Mouse (Mus musculus): Measurements from ENCODE around the gene Klf11. TPM values are rescaled to one million over a fixed set of nuclear protein-coding genes. Genes with fewer than 3 reads are reported as not detected.
A peak's percentile ranks its signal among the peaks of the same experiment; 100 is the strongest.

The Klf11 gene
- polyA plus RNA-seq, 1 experiment from 2014 or later = 15.4 TPM

DNA sequence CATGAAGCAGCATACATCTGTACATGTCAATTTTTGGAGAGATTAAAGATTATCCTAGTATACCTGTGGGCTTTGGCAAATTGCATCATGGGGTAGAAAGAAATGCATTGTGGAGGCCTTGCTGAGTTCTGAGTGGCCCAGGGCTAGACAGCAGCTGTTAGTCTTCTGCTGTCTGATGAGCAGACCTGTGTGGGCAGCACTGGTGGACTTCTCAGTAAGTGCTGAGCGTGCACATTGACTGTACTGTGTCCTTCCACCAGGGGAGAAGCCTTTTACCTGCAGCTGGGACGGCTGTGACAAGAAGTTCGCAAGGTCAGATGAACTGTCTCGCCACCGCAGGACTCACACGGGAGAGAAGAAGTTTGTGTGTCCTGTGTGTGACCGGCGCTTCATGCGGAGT, 8.8 kb downstream of the Klf11 start:
- no peak overlapping the region for H3K4me3 ChIP-seq (replicated peaks; ENCODE audit: low read depth, low read length)
- DNase-seq (ENCODE audit: low spot score) (no peak), ATAC-seq (replicated peaks; ENCODE audit: low FRiP score, low read depth) (0 out of 2 replicates have a peak, but pooled peaks have one; percentile 52)
- H3K27me3 ChIP-seq (ENCODE audit: insufficient read depth, low read length) = no peaks in the 10 kb centered on the region
- no peak overlapping the region for H3K27ac ChIP-seq
- H3K36me3 ChIP-seq (ENCODE audit: insufficient read depth, low read length) = peaks cover 60% of the 10 kb centered on the region
- no peak overlapping the region for H3K4me2 ChIP-seq (ENCODE audit: low read length)
- 79% methylated on average over 9 of the region's 9 CpGs for WGBS
- no peaks in the 10 kb centered on the region for H3K4me1 ChIP-seq (replicated peaks; ENCODE audit: insufficient read depth, low read length)
- no peaks in the 10 kb centered on the region for H3K9me3 ChIP-seq (replicated peaks; ENCODE audit: low read length)
- no peak overlapping the region for H3K9ac ChIP-seq (ENCODE audit: low read depth, low read length)
- no peak for TF ChIP-seq CTCF (IDR thresholded peaks at IDR 0.05; ENCODE audit: low read depth)

DNA sequence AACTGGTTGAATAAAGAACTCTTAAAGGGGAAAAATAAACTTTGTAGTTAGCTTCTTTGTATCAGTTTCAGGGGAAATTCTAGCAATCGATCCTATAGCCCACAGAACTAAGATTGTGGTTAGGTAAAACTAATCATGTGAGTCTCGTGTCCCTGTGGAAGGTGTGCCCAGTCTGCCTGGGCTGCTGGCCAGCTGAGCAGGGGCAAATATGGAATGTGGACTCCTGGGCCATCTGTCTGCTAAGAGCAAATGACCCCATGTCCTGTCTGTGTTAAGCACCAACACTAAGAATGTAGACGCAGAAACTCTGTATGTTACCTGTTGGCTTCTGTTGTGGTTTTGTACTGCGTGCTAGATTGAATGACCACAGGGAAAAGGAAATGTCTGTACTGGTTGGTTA, 10.0 kb downstream of the Klf11 start:
- TF ChIP-seq CTCF (IDR thresholded peaks at IDR 0.05; ENCODE audit: low read depth) = no peak
- no peak overlapping the region for H3K4me2 ChIP-seq (ENCODE audit: low read length)

DNA sequence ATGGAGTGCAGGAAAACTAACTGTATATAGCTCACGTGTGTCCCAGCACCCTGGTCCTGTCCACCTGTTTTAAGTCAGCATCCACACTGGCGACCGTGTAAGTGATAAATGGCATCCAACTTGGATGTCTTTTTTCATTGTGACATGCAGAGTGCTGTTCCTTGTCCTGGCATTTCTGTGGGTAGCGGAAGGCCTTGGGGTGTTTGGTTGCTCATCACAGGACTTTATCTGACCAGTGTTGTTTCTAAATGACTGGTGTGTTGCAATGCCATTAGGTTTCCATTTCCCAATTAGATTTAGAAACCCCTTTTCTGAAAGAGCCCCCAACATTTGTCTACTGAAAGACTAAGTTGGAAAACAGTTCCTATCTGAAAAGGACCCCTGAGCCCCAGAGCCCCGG, 11.1 kb downstream of the Klf11 start:
- no peak for ATAC-seq (replicated peaks; ENCODE audit: low FRiP score, low read depth)
- no peaks in the 10 kb centered on the region for H3K4me1 ChIP-seq (replicated peaks; ENCODE audit: insufficient read depth, low read length)
- no peak overlapping the region for H3K27ac ChIP-seq
- 81% methylated on average over 5 of the region's 5 CpGs for WGBS
- TF ChIP-seq CTCF (IDR thresholded peaks at IDR 0.05; ENCODE audit: low read depth) = no peak
- no peak overlapping the region for H3K4me3 ChIP-seq (replicated peaks; ENCODE audit: low read depth, low read length)
- DNase-seq (ENCODE audit: low spot score) = no peak
- no peak overlapping the region for H3K4me2 ChIP-seq (ENCODE audit: low read length)
- no peak overlapping the region for H3K9ac ChIP-seq (ENCODE audit: low read depth, low read length)
- no peaks in the 10 kb centered on the region for H3K27me3 ChIP-seq (ENCODE audit: insufficient read depth, low read length)
- peaks cover 52% of the 10 kb centered on the region for H3K36me3 ChIP-seq (ENCODE audit: insufficient read depth, low read length)
- H3K9me3 ChIP-seq (replicated peaks; ENCODE audit: low read length) = no peaks in the 10 kb centered on the region

More for the DNA sequence above, 10.0 kb downstream of the Klf11 start:
- Histone ChIP-seq H3K9me3 (replicated peaks; ENCODE audit: low read length) (no peaks in the 10 kb centered on the region), H3K4me1 (replicated peaks; ENCODE audit: insufficient read depth, low read length) (no peaks in the 10 kb centered on the region), H3K4me3 (replicated peaks; ENCODE audit: low read depth, low read length) (no peak overlapping the region), H3K36me3 (ENCODE audit: insufficient read depth, low read length) (peaks cover 49% of the 10 kb centered on the region), H3K9ac (ENCODE audit: low read depth, low read length) (no peak overlapping the region), H3K27me3 (ENCODE audit: insufficient read depth, low read length) (no peaks in the 10 kb centered on the region), H3K27ac (no peak overlapping the region)
- DNase-seq (ENCODE audit: low spot score) = no peak
- WGBS = 80% methylated on average over 4 of the region's 4 CpGs
- ATAC-seq (replicated peaks; ENCODE audit: low FRiP score, low read depth) = no peak

DNA sequence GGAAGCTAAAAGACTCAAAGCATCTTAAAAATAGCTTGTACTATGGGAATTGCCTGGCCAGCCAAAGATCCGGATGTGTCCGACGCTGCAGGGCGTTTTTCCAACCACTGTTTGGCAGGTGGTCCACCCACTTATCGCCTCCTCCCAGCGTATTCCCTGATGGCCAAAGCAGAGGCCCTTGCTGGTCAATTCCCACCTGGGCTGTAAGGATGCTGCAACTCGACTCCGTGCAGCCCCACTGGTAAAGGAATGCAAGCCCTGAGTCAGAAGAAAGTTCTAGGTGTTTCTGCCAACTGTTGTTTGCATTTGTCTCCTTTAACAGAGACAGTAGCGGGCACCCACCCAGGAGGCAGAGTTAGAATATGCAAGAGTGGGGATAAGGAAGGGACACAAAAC, 29.0 kb downstream of the Klf11 start:
- 8% methylated on average over 9 of the region's 9 CpGs for WGBS
- Histone ChIP-seq H3K36me3 (ENCODE audit: insufficient read depth, low read length) (no peaks in the 10 kb centered on the region), H3K4me3 (replicated peaks; ENCODE audit: low read depth, low read length) (peak overlapping the region; percentile 61), H3K4me1 (replicated peaks; ENCODE audit: insufficient read depth, low read length) (peaks cover 19% of the 10 kb centered on the region), H3K27ac (peak overlapping the region; percentile 91), H3K9ac (ENCODE audit: low read depth, low read length) (peak overlapping the region; percentile 82), H3K27me3 (ENCODE audit: insufficient read depth, low read length) (no peaks in the 10 kb centered on the region), H3K9me3 (replicated peaks; ENCODE audit: low read length) (no peaks in the 10 kb centered on the region), H3K4me2 (ENCODE audit: low read length) (peak overlapping the region; percentile 92)
- TF ChIP-seq CTCF (IDR thresholded peaks at IDR 0.05; ENCODE audit: low read depth) = no peak
- no peak for ATAC-seq (replicated peaks; ENCODE audit: low FRiP score, low read depth)
- no peak for DNase-seq (ENCODE audit: low spot score)

GRCm38 (mm10) chr12:24680492-24681285, 29.6 kb downstream of the Klf11 start:
- TF ChIP-seq CTCF (IDR thresholded peaks at IDR 0.05; ENCODE audit: low read depth) = 0 out of 2 replicates have a peak, but pooled peaks have one; percentile 40
- H3K27me3 ChIP-seq (ENCODE audit: insufficient read depth, low read length) = no peaks in the 10 kb centered on the region
- H3K4me3 ChIP-seq (replicated peaks; ENCODE audit: low read depth, low read length) = peak overlapping the region; percentile 61
- under 1% methylated on average over 52 of the region's 61 CpGs for WGBS
- no peaks in the 10 kb centered on the region for H3K36me3 ChIP-seq (ENCODE audit: insufficient read depth, low read length)
- peak overlapping the region; percentile 82 for H3K9ac ChIP-seq (ENCODE audit: low read depth, low read length)
- ATAC-seq (replicated peaks; ENCODE audit: low FRiP score, low read depth) (peak; percentile 37), DNase-seq (ENCODE audit: low spot score) (peak; percentile 45)
- peak overlapping the region; percentile 91 for H3K27ac ChIP-seq
- H3K4me1 ChIP-seq (replicated peaks; ENCODE audit: insufficient read depth, low read length) = peaks cover 20% of the 10 kb centered on the region
- peak overlapping the region; percentile 92 for H3K4me2 ChIP-seq (ENCODE audit: low read length)
- no peaks in the 10 kb centered on the region for H3K9me3 ChIP-seq (replicated peaks; ENCODE audit: low read length)

- DNase-seq (ENCODE audit: low spot score) = no peak
- TF ChIP-seq CTCF (IDR thresholded peaks at IDR 0.05; ENCODE audit: low read depth) = no peak
- peak within 1 kb of the TSS; percentile 82 for H3K9ac ChIP-seq (ENCODE audit: low read depth, low read length)
- H3K27ac ChIP-seq = peak within 1 kb of the TSS; percentile 91
- no peaks in the 10 kb centered on the region for H3K27me3 ChIP-seq (ENCODE audit: insufficient read depth, low read length)
- peak within 1 kb of the TSS; percentile 61 for H3K4me3 ChIP-seq (replicated peaks; ENCODE audit: low read depth, low read length)
- ATAC-seq (replicated peaks; ENCODE audit: low FRiP score, low read depth) = peak; percentile 71
- H3K4me1 ChIP-seq (replicated peaks; ENCODE audit: insufficient read depth, low read length) = peaks cover 20% of the 10 kb centered on the region
- no peaks in the 10 kb centered on the region for H3K36me3 ChIP-seq (ENCODE audit: insufficient read depth, low read length)
- 3% methylated on average over 20 of the region's 20 CpGs for WGBS
- no peaks in the 10 kb centered on the region for H3K9me3 ChIP-seq (replicated peaks; ENCODE audit: low read length)
- peak within 1 kb of the TSS; percentile 92 for H3K4me2 ChIP-seq (ENCODE audit: low read length)
Measured at GRCm38 (mm10) chr12:24681286-24682023, 30.4 kb downstream of the Klf11 start, which contains the start of gene Cys1. Gene Cys1, minus strand, starts transcription at chr12:24681813.

All from kidney, postnatal 0 days (tissue).